Mouse (Mus musculus): Measurements from ENCODE around the gene Pum1. TPM values are rescaled to one million over a fixed set of nuclear protein-coding genes. Genes with fewer than 3 reads are reported as not detected.

The Pum1 gene
- total RNA-seq, 2 experiments from 2014 or later: 109 to 115 TPM

GRCm38 (mm10) chr4:130811385-130811784, 148.3 kb downstream of the Pum1 start:
- peak in 1 of 2 experiments; percentile 52 for DNase-seq (ENCODE audit: low spot score in 2 of 2)

DNA sequence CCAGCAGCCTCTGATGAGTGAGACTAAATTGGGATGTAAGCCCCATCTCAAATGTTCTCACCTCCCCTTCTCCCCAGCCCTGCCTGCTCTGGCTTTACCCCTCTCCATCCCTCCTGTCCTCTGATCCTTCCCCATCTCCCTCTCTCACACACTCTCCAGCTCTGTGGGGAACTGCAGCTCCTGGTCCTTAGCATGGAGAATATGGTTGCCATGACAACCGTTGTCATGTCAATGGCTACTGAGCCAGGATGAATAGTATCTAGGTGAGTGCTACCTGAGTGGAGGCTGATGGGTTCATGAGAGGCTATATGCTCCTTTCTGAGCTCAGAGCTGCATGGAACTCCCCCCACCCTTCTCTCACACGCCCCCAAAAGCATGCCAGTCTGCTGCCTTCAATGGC, 150.8 kb downstream of the Pum1 start:
- no peak for DNase-seq (ENCODE audit: low spot score in 2 of 2)

DNA sequence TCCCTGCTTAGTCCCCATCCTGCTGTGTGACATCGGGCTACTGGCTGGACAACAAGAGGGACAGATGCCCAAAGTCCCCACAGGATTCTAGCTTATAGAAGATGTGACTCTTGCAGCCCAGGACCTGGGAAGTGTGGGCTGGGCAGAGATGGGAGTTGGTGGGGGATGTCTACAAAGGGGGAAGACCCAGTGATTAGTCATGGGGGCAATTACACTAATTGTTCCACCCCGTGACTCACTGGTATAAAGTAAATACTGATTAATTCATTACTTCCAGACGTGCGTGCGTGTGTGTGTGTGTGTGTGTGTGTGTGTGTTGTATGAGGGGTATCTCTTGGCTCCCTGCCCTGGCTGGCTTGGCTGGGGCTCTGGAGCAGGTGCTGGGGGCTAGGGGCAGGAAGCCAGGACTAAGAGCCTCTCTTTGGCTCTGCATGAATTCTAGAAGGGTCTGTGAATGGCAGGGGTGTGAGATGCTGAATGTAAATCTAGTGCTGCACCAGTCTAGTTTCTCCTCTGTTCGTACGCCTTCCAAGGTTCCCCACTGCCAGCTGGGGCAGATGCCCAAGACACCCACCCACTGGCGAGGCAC, 151.7 kb downstream of the Pum1 start:
- DNase-seq (ENCODE audit: low spot score in 2 of 2): peak; percentile 68 to 75

GRCm38 (mm10) chr4:130815860-130816259, 152.7 kb downstream of the Pum1 start:
- DNase-seq (ENCODE audit: low spot score in 2 of 2): no peak

DNA sequence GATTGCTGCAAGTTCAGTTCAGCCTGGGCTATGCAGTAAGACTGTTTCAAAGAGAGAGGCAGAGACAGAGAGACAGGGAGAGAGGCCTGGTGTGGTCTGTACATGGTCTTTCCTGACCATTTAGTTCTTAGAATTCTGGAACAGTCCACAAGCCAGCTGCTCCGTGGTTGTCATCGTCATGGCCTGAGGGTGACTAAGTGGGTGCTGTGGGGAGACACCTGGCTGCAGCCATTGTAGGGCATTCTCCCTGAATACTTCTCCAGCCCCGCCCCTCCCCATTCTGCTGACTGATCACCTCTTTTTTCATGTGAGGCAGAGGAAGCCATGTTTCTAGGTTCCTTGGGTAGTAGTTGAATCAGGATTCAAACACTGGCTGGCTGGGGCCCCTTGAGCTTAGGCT, 156.7 kb downstream of the Pum1 start:
- no peak for DNase-seq (ENCODE audit: low spot score in 2 of 2)

DNA sequence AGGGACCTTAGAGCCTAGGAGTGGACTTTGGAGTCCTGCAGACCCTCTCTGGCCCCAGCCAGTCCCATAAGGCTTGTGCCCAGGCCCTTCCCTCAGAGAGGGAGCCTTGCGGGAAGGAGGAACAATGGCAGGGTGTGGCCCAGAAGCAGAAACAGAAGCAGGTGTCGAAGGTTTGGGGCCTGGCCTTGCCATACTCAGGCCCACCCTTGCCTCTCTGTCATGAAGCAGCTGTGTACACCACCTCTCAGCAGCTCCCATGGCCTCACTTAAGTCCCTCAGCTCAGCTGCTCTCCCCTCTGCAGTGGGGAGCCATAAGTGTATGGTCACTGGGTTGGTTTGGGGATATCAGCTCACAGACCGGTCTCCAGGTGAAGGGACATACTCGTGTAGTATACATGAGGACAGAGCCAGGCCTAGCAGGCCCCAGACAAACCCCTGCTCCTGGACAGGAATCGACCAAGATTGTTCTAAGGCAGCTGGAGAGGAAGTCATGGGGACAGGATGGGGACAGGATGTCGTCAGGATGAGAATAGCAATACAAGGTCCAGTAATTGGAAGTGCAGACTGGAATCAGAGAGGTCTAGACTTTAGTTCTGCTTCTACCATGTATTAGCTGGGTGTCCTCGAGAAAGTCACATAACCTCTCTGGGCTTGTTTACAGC, 157.6 kb downstream of the Pum1 start:
- DNase-seq (ENCODE audit: low spot score in 2 of 2): no peak

- no peak for DNase-seq (ENCODE audit: low spot score in 2 of 2)
These were observed 165.9 kb downstream of the Pum1 start for GRCm38 (mm10) chr4:130828851-130829673.

Other genes with a start within 250 kb of the Pum1 start
- 10 to 100 TPM; 43.4 to 46.7 TPM for gene Nkain1, start 89.1 kb upstream of the Pum1 start, total RNA-seq (2021)
- 100 to 1,000 TPM; 220 to 233 TPM for gene Sdc3, start 129.2 kb downstream of the Pum1 start, total RNA-seq (2021)
- 10 to 100 TPM; 33.2 to 37.8 TPM for gene Laptm5, start 249.8 kb downstream of the Pum1 start, total RNA-seq (2021)